Mouse (Mus musculus) left cerebral cortex, adult 9 months (tissue): Measurements from ENCODE around the gene Shroom4.
A peak's percentile ranks its signal among the peaks of the same experiment; 100 is the strongest.

Experiments
- DNase-seq, 2 experiments: peaks; one replicate each; pipeline ENCODE4 v3.0.0; 2022; ENCODE audit warnings: low spot score in 2 of 2

Gene Shroom4

GRCm38 (mm10) chrX:6495456-6495855 is 95.8 kb downstream of the Shroom4 start:
- DNase-seq = no peak

GRCm38 (mm10) chrX:6496374-6496773 is 96.7 kb downstream of the Shroom4 start:
- DNase-seq = no peak

- no peak for DNase-seq
Observed at GRCm38 (mm10) chrX:6501850-6502249, 102.2 kb downstream of the Shroom4 start.

GRCm38 (mm10) chrX:6517217-6517616 is 117.6 kb downstream of the Shroom4 start:
- DNase-seq = no peak

- no peak for DNase-seq
Observed at GRCm38 (mm10) chrX:6518421-6518820, 118.8 kb downstream of the Shroom4 start.

- DNase-seq = peak in 1 of 2 experiments; percentile 3
Observed at GRCm38 (mm10) chrX:6522935-6523334, 123.3 kb downstream of the Shroom4 start.

- DNase-seq = no peak
Observed at GRCm38 (mm10) chrX:6536636-6537035, 137.0 kb downstream of the Shroom4 start.

- DNase-seq = no peak
Observed at GRCm38 (mm10) chrX:6537689-6538088, 138.0 kb downstream of the Shroom4 start.

GRCm38 (mm10) chrX:6565066-6565465 is 165.4 kb downstream of the Shroom4 start:
- DNase-seq = no peak

- no peak for DNase-seq
Observed at GRCm38 (mm10) chrX:6574511-6574910, 174.9 kb downstream of the Shroom4 start.

- no peak for DNase-seq
Observed at GRCm38 (mm10) chrX:6577001-6577400, 177.3 kb downstream of the Shroom4 start.

GRCm38 (mm10) chrX:6580671-6581070 is 181.0 kb downstream of the Shroom4 start:
- no peak for DNase-seq

- DNase-seq = no peak
Observed at GRCm38 (mm10) chrX:6581181-6581580, 181.5 kb downstream of the Shroom4 start.

GRCm38 (mm10) chrX:6582646-6583045 is 183.0 kb downstream of the Shroom4 start:
- DNase-seq = no peak

GRCm38 (mm10) chrX:6594183-6594582 is 194.5 kb downstream of the Shroom4 start:
- DNase-seq = no peak

- DNase-seq = peak in 1 of 2 experiments; percentile 5
Observed at GRCm38 (mm10) chrX:6654024-6654423, 254.4 kb downstream of the Shroom4 start.

- DNase-seq = no peak
Observed at GRCm38 (mm10) chrX:6658820-6659324, 259.2 kb downstream of the Shroom4 start.
